Mouse (Mus musculus) lung, embryonic 14.5 days (tissue): ENCODE measurements at regions not wholly inside any gene's neighbourhood (a gene's known extent, or its start where the extent isn't known, plus 50 kb on each side); places are given as distances from the start of the nearest gene placed in this dataset.

Source experiments
- ATAC-seq: fragments of 200-750 bp; cut with Nextera tagmentation; 2 replicates; pipeline ENCODE4 v1.8.0; 2017; ENCODE audit warnings: mild to moderate bottlenecking, moderate TSS enrichment, moderate library complexity; ENCODE audit not compliant: insufficient read depth
- DNase-seq: peaks from one replicate; pipeline ENCODE4 v3.0.0-alpha.2; 2015
- H3K27ac ChIP-seq: fragments of 300-500 bp; sonication (generic); 2 replicates; pipeline ENCODE4 v1.5.1; 2014; ENCODE audit warnings: low read depth, mild to moderate bottlenecking, moderate library complexity
- H3K27me3 ChIP-seq: fragments of 300-500 bp; sonication (generic); 2 replicates; pipeline ENCODE4 v1.6.1; 2014; ENCODE audit warnings: low read length, control low read depth; ENCODE audit not compliant: insufficient read depth
- H3K36me3 ChIP-seq: fragments of 300-500 bp; sonication (generic); 2 replicates; pipeline ENCODE4 v1.6.1; 2014; ENCODE audit warnings: control low read depth; ENCODE audit not compliant: insufficient read depth
- H3K4me1 ChIP-seq: fragments of 300-500 bp; sonication (generic); 2 replicates; pipeline ENCODE4 v1.6.1; 2014; ENCODE audit warnings: antibody characterized with exemption, control low read depth; ENCODE audit not compliant: insufficient read depth
- H3K4me2 ChIP-seq: fragments of 300-500 bp; sonication (generic); 2 replicates; pipeline ENCODE4 v1.6.1; 2014; ENCODE audit warnings: mild to moderate bottlenecking
- H3K4me3 ChIP-seq: fragments of 300-500 bp; sonication (generic); 2 replicates; pipeline ENCODE4 v1.5.1; 2014; ENCODE audit warnings: low read depth, low read length
- H3K9ac ChIP-seq: fragments of 300-500 bp; sonication (generic); 2 replicates; pipeline ENCODE4 v1.6.1; 2014
- H3K9me3 ChIP-seq: fragments of 300-500 bp; sonication (generic); 2 replicates; pipeline ENCODE4 v1.6.1; 2016; ENCODE audit warnings: low read depth, low read length, control low read depth
- CTCF ChIP-seq: IDR thresholded peaks from 2 replicates; pipeline ENCODE4 v1.5.1; 2016; ENCODE audit warnings: antibody characterized with exemption, low read depth
- WGBS: fragments of 180-500 bp; shearing (Covaris S2); extraction: QIAGEN DNeasy Blood & Tissue Kit; methylation state at CpG from one replicate; pipeline ENCODE4 v1.1.7; 2014; 5-methylcytosine and 5-hydroxymethylcytosine counted together

DNA sequence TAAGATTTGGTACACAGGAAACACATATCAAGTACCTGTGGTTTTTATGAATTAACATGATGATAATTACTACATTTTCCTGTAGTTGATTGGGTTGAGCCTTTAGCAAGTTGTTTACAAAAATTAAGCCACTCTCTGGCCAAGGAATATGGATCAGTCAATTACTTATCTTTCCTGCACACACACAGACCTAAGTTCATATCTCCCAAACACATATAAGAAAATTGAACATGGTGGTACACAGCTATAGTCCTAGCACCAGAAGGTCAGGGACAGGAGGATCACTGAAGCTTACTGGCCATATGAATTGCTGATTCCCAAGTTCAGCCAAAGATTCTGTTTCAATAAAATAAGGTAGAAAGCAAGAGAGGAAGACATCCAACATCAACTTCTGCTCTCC, 183.7 kb downstream of the Dad1 start:
- Histone ChIP-seq H3K4me3 (no peak overlapping the region), H3K27ac (no peak overlapping the region), H3K9ac (no peak overlapping the region), H3K36me3 (no peaks in the 10 kb centered on the region), H3K4me1 (0 out of 2 replicates have a peak, but pooled peaks cover 7% of the 10 kb centered on the region), H3K4me2 (no peak overlapping the region), H3K9me3 (no peaks in the 10 kb centered on the region), H3K27me3 (no peaks in the 10 kb centered on the region)
- ATAC-seq: no peak
- no peak for DNase-seq
- no peak for TF ChIP-seq CTCF

DNA sequence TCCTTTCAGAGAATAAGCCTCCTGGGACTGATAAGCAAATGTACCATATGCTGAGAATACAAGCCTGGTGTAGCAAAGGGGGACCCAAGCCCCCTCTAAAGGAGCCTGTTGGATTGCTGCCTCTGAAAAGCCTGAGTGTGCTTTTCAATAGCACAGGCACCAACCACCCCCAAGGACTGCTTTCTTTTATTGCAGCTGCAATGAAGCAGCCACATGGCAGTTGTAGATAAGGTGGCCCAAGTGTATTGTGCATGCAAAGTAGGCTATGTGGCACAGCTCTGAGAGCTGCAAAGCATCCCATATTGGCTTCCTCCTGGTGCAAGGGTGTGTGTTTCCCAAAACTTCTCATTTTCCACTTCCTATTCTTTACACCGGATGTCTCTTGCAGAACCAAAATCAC, 185.2 kb downstream of the Dad1 start:
- Histone ChIP-seq H3K9me3 (no peaks in the 10 kb centered on the region), H3K27me3 (no peaks in the 10 kb centered on the region), H3K4me3 (no peak overlapping the region), H3K27ac (no peak overlapping the region), H3K9ac (no peak overlapping the region), H3K4me2 (no peak overlapping the region), H3K36me3 (no peaks in the 10 kb centered on the region), H3K4me1 (0 out of 2 replicates have a peak, but pooled peaks cover 7% of the 10 kb centered on the region)
- DNase-seq (no peak), ATAC-seq (no peak)
- WGBS: 92% methylated on average over 1 of the region's 1 CpGs
- TF ChIP-seq CTCF: no peak

DNA sequence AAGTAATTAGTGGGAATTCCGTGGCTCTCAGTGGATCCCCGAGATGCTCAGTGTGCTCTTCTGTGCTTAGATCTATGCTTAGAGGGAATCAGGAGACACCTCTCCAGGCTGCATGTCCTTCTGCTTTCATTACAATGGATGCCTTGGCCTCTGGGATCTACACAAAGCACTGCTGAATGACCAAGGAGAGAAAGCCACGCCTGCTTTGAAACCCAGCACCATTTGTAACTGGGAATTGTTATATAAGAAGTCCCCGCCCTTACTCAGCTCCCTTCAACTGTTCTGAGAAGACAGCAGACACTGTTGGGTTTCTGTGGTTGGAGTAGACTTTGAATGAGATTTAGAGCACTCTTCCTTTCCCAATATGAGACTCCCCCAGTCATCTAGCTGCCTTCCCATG, 188.4 kb downstream of the Dad1 start:
- Histone ChIP-seq H3K36me3 (no peaks in the 10 kb centered on the region), H3K4me2 (no peak overlapping the region), H3K4me3 (no peak overlapping the region), H3K27me3 (no peaks in the 10 kb centered on the region), H3K9me3 (no peaks in the 10 kb centered on the region), H3K27ac (no peak overlapping the region), H3K9ac (no peak overlapping the region), H3K4me1 (0 out of 2 replicates have a peak, but pooled peaks cover 3% of the 10 kb centered on the region)
- DNase-seq (no peak), ATAC-seq (no peak)
- no peak for TF ChIP-seq CTCF
- 75% methylated on average over 4 of the region's 4 CpGs for WGBS

DNA sequence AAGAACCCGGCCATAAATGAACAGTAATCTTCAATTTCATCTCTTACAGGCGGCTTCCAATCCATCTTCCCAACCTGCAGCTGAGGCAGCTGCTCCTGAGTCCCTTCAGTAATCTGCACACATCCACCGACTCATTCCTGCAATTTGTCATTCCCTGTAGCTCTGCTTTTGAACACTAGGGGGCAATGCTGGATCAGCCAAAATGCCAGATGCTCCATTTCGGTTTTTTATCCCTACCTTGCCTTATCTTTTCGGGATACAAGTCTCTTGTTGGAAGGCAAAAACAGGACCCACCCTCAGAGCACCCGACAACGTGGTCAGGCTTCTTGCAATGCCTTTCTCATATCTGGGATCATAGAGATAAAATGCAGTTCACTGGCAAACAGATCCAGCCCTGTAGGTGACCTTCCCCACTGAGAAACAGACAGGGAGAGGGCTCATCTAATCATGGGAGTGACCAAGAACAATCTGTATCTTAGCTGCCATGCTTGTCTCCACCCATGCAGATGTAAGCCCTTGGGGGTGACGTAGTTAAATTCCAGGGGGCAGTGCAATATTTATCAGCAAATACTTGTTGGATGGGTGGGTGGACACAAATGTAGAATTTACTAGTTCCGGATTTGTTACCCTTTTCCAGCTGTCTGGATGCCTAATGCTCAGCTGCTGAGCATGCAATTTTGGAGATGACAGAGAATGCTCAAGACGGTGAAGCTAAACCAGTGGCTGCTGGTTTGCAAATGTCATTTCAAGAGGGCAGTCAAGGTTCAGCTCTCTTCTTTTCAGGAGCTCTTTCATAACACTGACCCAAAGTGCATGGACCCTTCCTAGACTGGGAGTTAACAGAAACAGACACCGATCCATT, 189.1 kb downstream of the Dad1 start:
- no peaks in the 10 kb centered on the region for H3K27me3 ChIP-seq
- WGBS: 18% methylated on average over 11 of the region's 11 CpGs
- no peaks in the 10 kb centered on the region for H3K36me3 ChIP-seq
- peak; percentile 96 for TF ChIP-seq CTCF
- ATAC-seq: peak; percentile 63; the same call in 1 of the 2 replicates
- peak overlapping the region; percentile 41 for H3K4me2 ChIP-seq
- H3K9ac ChIP-seq: no peak overlapping the region
- H3K9me3 ChIP-seq: no peaks in the 10 kb centered on the region
- DNase-seq: peak; percentile 89
- H3K27ac ChIP-seq: no peak overlapping the region
- no peak overlapping the region for H3K4me3 ChIP-seq
- H3K4me1 ChIP-seq: 0 out of 2 replicates have a peak, but pooled peaks cover 3% of the 10 kb centered on the region

DNA sequence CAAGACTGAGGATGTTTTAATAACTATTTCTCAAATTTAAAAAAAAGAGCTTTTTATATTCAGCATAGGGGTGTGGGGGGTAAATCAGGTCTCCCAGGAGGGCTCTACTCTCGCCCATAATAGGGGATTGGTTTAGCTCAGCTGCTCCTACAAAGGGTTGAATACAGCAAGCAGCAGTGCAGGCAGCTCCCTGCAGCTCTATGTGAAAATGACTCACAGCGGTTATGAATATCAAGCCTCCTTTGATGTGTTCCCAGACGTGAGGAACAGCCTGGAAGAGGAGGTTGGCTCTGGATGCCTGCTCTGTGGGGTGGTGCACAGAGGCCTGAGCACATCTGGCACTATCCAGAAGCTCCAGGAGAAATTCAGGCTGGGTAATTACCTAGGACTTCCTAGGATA, 192.3 kb downstream of the Dad1 start:
- WGBS: 39% methylated on average over 3 of the region's 3 CpGs
- Histone ChIP-seq H3K4me2 (no peak overlapping the region), H3K9me3 (no peaks in the 10 kb centered on the region), H3K9ac (no peak overlapping the region), H3K27me3 (no peaks in the 10 kb centered on the region), H3K27ac (no peak overlapping the region), H3K36me3 (no peaks in the 10 kb centered on the region), H3K4me3 (no peak overlapping the region), H3K4me1 (0 out of 2 replicates have a peak, but pooled peaks cover 3% of the 10 kb centered on the region)
- ATAC-seq (no peak), DNase-seq (no peak)
- no peak for TF ChIP-seq CTCF

DNA sequence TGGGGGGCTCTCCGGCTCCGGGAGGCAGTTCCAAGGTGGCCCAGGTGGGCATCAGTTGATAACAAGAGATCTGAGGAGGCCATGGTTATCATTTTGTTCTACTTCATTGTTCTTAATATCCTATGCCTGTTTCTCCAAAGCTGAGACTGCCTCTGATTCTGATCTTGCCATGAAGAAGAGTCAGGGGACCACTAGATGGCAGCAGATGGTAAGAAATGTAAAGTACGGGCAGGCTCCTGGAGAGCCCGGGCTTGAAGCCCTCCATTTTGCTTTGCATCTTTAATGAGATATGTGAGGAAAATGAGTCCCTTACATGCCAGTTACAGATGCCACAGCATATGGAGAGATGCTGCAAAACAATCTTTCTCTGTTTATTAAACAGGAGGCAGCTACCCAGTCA, 194.1 kb downstream of the Dad1 start:
- no peak overlapping the region for H3K27ac ChIP-seq
- H3K4me2 ChIP-seq: no peak overlapping the region
- no peaks in the 10 kb centered on the region for H3K9me3 ChIP-seq
- TF ChIP-seq CTCF: peak; percentile 82
- peak; percentile 82 for ATAC-seq
- WGBS: 17% methylated on average over 4 of the region's 4 CpGs
- H3K4me1 ChIP-seq: no peaks in the 10 kb centered on the region
- no peaks in the 10 kb centered on the region for H3K27me3 ChIP-seq
- H3K4me3 ChIP-seq: no peak overlapping the region
- no peak overlapping the region for H3K9ac ChIP-seq
- peak; percentile 96 for DNase-seq
- H3K36me3 ChIP-seq: no peaks in the 10 kb centered on the region

DNA sequence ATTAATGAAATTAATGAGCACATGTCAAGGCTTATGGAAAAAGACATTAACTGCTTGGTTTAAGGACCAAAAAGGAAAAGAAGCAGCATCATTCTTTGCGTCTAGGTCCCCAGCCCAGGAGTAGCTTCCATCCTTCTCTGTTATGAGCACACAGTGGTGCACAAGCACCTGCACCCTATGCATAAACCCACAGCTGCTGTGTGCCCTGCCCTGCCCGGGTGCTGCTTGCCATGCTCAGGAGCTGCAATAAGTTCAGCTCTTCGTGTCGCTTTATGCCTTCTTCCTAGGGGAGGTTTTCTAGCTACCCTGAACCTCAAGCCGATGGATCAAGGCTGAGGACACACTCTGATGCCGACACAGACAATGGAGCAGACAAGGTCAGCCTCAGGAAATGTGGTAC, 194.8 kb downstream of the Dad1 start:
- Histone ChIP-seq H3K9ac (no peak overlapping the region), H3K4me1 (no peaks in the 10 kb centered on the region), H3K27ac (no peak overlapping the region), H3K27me3 (no peaks in the 10 kb centered on the region), H3K4me2 (no peak overlapping the region), H3K36me3 (no peaks in the 10 kb centered on the region), H3K4me3 (no peak overlapping the region), H3K9me3 (no peaks in the 10 kb centered on the region)
- TF ChIP-seq CTCF: no peak
- ATAC-seq: no peak
- WGBS: 85% methylated on average over 6 of the region's 6 CpGs
- DNase-seq: no peak
